Mouse (Mus musculus) left cerebral cortex, adult 8-10 months (tissue): Measurements from ENCODE around the gene Rflna. TPM values are rescaled to one million over a fixed set of nuclear protein-coding genes. Genes with fewer than 3 reads are reported as not detected.
A peak's percentile ranks its signal among the peaks of the same experiment; 100 is the strongest.

ENCODE experiments used
- DNase-seq, 2 experiments: peaks; one replicate each; pipeline ENCODE4 v3.0.0; 2022; ENCODE audit warnings: low spot score in 2 of 2
- total RNA-seq, 4 experiments: library from RNA; stranded (reverse); gene quantifications; 2 replicates each; pipeline ENCODE4 v1.2.4; 2022

Rflna gene
- total RNA-seq, 4 experiments from 2014 or later: 0.28 to 0.70 (median 0.60) TPM

DNA sequence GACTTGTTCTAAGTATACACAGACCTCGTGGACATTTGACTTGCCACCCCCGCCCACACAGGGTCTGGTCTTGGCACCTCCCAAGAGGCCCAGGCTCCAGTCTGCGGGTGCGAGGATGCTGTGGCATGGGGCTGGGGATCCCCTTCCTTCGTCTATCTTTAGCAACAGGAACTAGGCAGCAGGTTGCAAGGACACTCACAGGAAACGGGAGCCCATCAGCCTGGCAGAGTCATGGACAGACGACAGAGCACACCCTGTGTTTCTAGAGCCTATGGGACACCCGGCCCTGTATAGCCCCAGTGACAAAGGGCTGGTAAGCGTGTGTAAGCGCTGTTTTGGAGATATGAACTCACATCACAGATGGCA is 49.2 kb downstream of the Rflna start:
- DNase-seq: peak in 1 of 2 experiments; percentile 56

DNA sequence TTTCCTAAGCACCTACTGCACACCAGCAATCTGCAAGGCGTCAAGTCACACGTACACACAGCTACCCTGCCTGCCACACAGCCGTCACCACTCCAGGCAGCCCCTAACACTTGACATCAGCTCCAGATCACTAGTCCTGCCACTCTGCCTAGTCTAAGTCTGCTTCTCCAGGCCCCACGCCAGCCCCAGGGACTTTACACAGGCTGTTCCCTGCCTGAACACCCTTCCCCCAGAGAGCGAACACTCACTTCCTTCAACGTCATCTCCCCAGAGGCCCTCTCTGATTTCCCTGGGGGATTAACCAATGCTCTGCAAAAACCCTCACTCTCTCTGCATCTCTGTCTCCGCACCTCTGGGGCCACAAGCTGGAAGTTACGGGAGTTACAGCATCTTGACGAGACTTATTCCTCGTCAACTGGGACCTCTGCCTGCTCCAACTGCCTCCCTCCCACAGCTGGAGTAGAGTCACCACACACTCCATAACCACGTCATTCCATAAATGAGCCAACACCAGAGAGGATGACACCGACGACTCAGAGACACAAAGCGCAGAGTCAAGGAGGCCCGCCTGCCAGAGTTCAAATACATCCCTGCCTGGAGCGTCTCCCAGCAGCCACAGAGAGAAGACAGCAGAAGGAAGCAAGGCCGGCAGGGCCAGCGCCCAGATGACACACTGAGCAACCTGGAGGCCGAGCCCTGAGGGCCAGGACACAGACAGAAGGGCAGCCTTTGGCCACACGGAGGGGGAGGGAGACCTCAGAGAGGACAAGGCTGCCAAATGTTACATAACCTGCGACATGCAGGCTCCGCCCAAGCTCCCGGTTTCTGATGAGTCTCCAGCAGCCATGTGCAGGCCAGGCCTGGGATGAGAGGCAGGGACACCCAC is 49.8 kb downstream of the Rflna start:
- DNase-seq: peak; percentile 43 to 59

DNA sequence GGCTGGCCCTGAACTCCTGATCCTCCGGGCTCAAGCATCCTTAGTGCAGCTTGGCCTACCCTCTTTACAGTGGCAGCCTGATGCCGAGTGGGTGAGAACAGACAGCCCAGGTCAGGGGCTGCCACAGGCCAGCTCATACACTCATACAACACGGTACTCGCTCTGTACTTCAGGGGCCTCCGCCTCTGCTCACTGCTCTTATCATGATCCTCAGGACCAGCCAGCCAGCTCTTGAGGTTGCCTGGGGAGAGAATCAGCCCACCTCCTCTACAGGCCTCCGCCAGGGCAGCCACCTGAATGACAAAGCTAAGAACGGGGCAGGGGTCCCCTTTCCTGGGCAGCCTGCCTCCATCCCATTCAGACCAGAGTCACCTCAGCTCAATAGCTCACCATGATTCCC is 50.6 kb downstream of the Rflna start:
- DNase-seq: no peak

DNA sequence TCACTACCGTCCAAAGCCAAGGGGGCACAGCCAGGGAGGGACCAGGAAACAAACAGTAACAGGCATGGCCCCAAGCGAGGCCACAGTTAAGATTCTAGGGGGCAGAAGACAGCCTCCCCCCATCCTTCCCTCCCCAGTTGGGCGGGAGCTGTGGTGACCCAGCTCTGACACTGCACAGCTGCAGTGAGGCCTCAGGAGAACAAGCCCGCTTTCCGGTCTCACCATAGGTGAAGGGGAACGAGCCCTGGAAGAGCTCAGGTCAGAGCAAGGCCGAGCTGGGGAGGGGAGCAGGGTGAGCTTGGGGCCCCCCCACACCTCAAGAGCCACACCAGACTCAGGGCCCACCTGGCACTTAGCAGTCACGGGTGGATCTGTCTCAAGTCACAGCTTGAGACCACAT is 52.9 kb downstream of the Rflna start:
- no peak for DNase-seq

DNA sequence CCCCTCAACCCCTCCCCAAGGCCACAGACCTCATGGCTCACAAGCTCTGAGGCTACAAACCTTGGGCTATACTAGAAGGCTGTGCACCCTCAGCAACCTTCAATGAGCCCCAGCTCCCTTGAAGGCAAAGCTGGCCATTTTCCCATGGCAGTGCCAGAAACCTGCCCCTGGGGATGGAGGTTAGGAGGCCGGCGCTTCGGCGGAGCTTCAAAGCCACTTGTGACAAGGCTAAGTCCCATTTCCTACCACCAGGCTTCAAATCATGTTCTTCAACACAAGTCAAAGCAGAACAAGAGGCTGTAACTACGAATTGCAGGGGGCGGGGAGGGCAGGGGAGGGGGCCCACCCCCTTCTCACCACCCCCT is 53.3 kb downstream of the Rflna start:
- DNase-seq: no peak

DNA sequence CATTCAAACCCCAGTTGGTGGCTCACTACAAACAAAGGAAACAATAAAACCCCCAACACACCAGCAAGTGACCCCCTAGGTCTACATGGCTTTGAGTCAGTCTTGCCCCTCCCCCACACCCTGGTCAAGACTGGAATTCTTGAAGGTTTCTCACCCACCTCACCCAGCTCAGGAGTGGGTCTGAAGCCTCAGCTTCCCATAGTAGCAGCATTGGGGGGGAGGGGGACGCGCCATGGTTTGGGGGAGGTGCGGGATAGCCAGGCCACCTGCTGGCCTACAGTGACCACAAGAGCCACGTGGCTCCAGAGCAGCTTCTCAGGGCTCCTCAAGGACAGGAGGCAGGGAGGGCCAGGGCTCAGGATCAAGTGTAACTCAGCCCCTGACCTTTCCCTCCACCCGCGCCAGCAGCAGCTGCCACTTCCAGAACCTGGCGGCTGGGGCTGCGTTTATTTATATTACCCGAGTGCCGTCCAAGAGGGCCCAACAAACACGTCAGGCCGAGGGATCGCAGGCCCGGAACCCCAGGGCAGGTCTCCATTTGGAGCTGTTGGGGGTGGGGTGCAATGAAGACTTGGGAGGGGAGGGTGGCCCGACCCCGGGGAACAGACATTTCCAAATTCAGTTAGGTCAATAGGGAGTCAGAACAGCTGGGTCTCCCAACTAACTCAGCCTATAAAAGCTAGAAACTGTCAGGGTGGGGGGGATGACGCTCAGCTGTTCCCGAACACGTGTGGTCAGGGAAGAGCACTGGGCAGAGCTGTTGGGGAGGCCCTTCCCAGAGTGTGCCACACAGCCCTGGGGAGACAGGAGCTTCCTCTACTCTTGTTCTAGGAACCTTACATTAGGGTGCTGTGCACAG is 53.9 kb downstream of the Rflna start:
- no peak for DNase-seq

DNA sequence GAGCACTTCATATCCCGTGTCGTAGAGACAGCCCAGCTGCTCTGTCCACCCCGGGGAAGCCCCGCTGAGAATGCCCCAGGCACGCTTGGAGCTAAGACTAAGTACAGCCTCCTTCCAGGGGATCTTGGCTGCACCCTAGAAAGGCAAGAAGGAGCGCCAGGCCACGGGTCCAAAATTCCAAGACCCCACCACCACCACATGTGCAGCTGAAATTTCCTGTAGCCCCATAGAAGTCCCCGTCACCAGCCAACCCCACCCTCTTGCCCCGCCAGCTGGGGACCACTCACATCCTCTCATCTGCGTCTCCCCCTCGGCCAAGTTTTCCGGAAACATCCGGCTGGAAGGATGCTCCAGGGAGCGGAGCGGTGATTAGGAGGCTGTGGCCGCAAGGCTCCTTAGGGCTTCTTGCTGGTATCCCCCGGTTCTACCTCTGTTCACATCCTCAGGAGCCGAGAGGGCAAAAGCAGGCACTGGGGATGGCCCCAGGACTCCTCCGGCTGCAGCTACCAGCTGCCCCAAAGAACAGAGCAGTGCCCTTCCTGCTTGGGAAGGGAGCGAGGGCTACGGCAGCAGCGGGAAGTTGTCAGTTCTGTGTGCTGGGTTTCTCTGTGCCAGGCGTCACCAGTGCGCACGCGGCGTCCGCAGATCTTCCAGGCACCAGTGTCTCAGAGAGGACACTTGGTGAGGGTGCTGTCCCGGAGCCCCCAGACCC is 54.7 kb downstream of the Rflna start:
- no peak for DNase-seq

DNA sequence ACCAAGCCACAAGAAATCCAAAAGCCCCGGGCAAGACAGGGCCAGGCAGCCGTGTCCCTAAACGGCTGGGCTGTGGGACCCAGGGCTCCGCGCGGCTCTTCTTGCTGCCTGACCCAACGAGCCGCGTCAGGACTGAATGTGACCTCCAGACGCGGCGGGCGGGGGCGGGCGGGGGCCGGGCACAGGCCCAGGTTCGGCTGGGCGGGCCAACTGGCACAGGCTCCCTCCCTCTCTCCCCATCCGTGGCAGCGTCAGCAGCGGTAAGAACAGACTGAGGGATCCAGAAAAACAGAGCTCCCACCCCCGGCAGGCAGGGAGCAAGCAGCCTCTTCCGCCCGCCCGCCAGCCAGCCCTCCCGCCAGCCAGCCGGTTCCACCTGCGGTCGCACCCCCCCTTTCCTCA is 55.2 kb downstream of the Rflna start:
- DNase-seq: peak; percentile 39 to 80

Other genes starting within 250 kb of the Rflna start
- 10 to 100 TPM; 75.0 to 79.1 (median 78.1) TPM for gene Ccdc92, start 140.8 kb upstream of the Rflna start, total RNA-seq
- gene Zfp664, start 140.5 kb upstream of the Rflna start, total RNA-seq: 10 to 100 TPM; 62.0 to 71.7 (median 64.9) TPM
- 100 to 1,000 TPM; 171 to 184 (median 179) TPM for gene Ncor2, start 176.0 kb downstream of the Rflna start, total RNA-seq